In genomic region chr14:84444276-84444662, GRCm38 (mm10) we compare ENCODE assay signal across 9 mouse cellular contexts. TPM values are rescaled to one million over a fixed set of nuclear protein-coding genes. Genes with fewer than 3 reads are reported as not detected.
DNase-seq lines count a peak whose midpoint lies in the region; ATAC-seq lines count a peak whose summit lies in the region.
"Had no signal": no experiment of that assay in that cellular context is flagged by ENCODE, and none has a peak within 500 bp of the region (broad histone marks: within the 10 kb centered on the region; RNA-seq: fewer than 3 reads in every experiment).

No protein-coding gene starts in this region.

- H3K4me2 ChIP-seq in kidney, embryonic 16.5 days (replicated peaks; ENCODE audit: low read depth, low read length) = peak overlapping the region; percentile 81
- H3K4me2 ChIP-seq in liver, embryonic 13.5 days = peak overlapping the region; percentile 67

- H3K9me3 ChIP-seq in heart, embryonic 10.5 days = no peaks in the 10 kb centered on the region
- H3K9me3 ChIP-seq in kidney, embryonic 16.5 days (ENCODE audit: low read length) = no peaks in the 10 kb centered on the region
- no peaks in the 10 kb centered on the region for H3K9me3 ChIP-seq in liver, embryonic 13.5 days (replicated peaks)

- H3K27me3 ChIP-seq in heart, embryonic 10.5 days (ENCODE audit: insufficient read depth, poor library complexity, severe bottlenecking) = peaks cover 31% of the 10 kb centered on the region
- H3K27me3 ChIP-seq in kidney, embryonic 16.5 days (ENCODE audit: insufficient read depth, low read length) = peaks cover 41% of the 10 kb centered on the region
- H3K27me3 ChIP-seq in liver, embryonic 13.5 days = peaks cover 70% of the 10 kb centered on the region

- H3K27ac ChIP-seq in heart, embryonic 10.5 days = no peak overlapping the region
- H3K27ac ChIP-seq in kidney, embryonic 16.5 days (ENCODE audit: low read length) = 0 out of 2 replicates have a peak overlapping the region, but pooled peaks have one; percentile 24
- H3K27ac ChIP-seq in liver, embryonic 13.5 days = no peak overlapping the region

- H3K4me3 ChIP-seq in heart, embryonic 10.5 days = peak overlapping the region; percentile 68
- H3K4me3 ChIP-seq in kidney, embryonic 16.5 days (ENCODE audit: low read length) = peak overlapping the region; percentile 58
- peak overlapping the region; percentile 51 for H3K4me3 ChIP-seq in liver, embryonic 13.5 days (replicated peaks)

- peak overlapping the region; percentile 56 for H3K9ac ChIP-seq in kidney, embryonic 16.5 days (replicated peaks; ENCODE audit: low read length)
- no peak overlapping the region for H3K9ac ChIP-seq in liver, embryonic 13.5 days

- ATAC-seq in frontal cortex, adult (ENCODE audit: low TSS enrichment) = no peak
- ATAC-seq in kidney, embryonic 16.5 days (ENCODE audit: low FRiP score, low TSS enrichment) = no peak
- no peak for ATAC-seq in liver, embryonic 13.5 days (ENCODE audit: low read depth)

- peak; percentile 23 to 67 for DNase-seq in frontal cortex, adult 2 months (ENCODE audit: extremely low spot score in 1 of 2, low spot score in 1 of 2)
- peak; percentile 56 to 62 for DNase-seq in cerebellum, postnatal 10 days
- DNase-seq in heart, embryonic 10.5 days (ENCODE audit: low spot score) = peak; percentile 72
- DNase-seq in liver, embryonic 13.5 days = no peak
- peak; percentile 65 for DNase-seq in retina, postnatal 1 day
- DNase-seq in spleen, adult 12 weeks (ENCODE audit: low spot score) = no peak

- H3K4me1 ChIP-seq in heart, embryonic 10.5 days = peaks cover 21% of the 10 kb centered on the region
- H3K4me1 ChIP-seq in kidney, embryonic 16.5 days (ENCODE audit: insufficient read depth, low read length) = peaks cover 37% of the 10 kb centered on the region
- peaks cover 12% of the 10 kb centered on the region for H3K4me1 ChIP-seq in liver, embryonic 13.5 days (replicated peaks)

- WGBS in heart, embryonic 10.5 days = under 1% methylated on average over 21 of the region's 21 CpGs
- 0% methylated on average over 21 of the region's 21 CpGs for WGBS in kidney, embryonic 16.5 days
- WGBS in liver, embryonic 13.5 days (ENCODE audit: insufficient replicate concordance) = 1% methylated on average over 21 of the region's 21 CpGs

- H3K36me3 ChIP-seq in heart, embryonic 10.5 days = no peaks in the 10 kb centered on the region
- H3K36me3 ChIP-seq in kidney, embryonic 16.5 days (ENCODE audit: insufficient read depth, low read length) = no peaks in the 10 kb centered on the region
- H3K36me3 ChIP-seq in liver, embryonic 13.5 days = no peaks in the 10 kb centered on the region
- H3K36me3 ChIP-seq: G1E had no signal

RNA-seq across cellular contexts. Expression of gene Pcdh17, which starts 0.9 kb away (rescaled TPM):
- 13.3 and 15.9 TPM in 2 replicates for polyA plus RNA-seq in frontal cortex, adult 2 months (2012; rRNA removed)
- polyA plus RNA-seq in heart, embryonic 10.5 days (2016; fragmentation: Nextera tagmentation; extraction: Ambion mirVana) = 1.5 and 3.4 TPM in 2 replicates
- polyA plus RNA-seq in kidney, embryonic 16.5 days (2015; fragmentation: Nextera tagmentation; extraction: Ambion mirVana) = 7.6 and 8.2 TPM in 2 replicates
- polyA plus RNA-seq in liver, embryonic 13.5 days (2015; fragmentation: Nextera tagmentation; extraction: Ambion mirVana) = 0.60 and 0.68 TPM in 2 replicates
- polyA plus RNA-seq: G1E had no signal

Comparison
In these comparisons a context has a peak if more than half of its experiments do, and no peak if none do; other contexts are left out.
1. DNase-seq: peak in frontal cortex, adult 2 months (2 of 2), cerebellum, postnatal 10 days (2 of 2), heart, embryonic 10.5 days (single experiment) and retina, postnatal 1 day (single experiment); none in liver, embryonic 13.5 days (single experiment) and spleen, adult 12 weeks (single experiment).
2. Peak in every context shown above with its lines, with median percentiles within 50 percentile points of each other: H3K4me3 ChIP-seq.